Mouse (Mus musculus): ENCODE data around the gene Kat7.

GRCm38 (mm10) chr11:95315215-95315955, 5.3 kb upstream of the Kat7 start:
- TF ChIP-seq CTCF (IDR thresholded peaks at IDR 0.05; ENCODE audit: low read depth) (no peak), EP300 (IDR thresholded peaks at IDR 0.05; ENCODE audit: low read depth) (no peak)
